9 mouse cellular contexts compared by ENCODE assay signal in genomic region chr19:28963113-28963512, GRCm38 (mm10). TPM values are rescaled to one million over a fixed set of nuclear protein-coding genes. Genes with fewer than 3 reads are reported as not detected.
A peak's percentile ranks its signal among the peaks of the same experiment; 100 is the strongest.
DNase-seq lines count a peak whose midpoint lies in the region; ATAC-seq and TF ChIP-seq lines count a peak whose summit lies in the region.
"Had no signal": no experiment of that assay in that cellular context is flagged by ENCODE, and none has a peak within 500 bp of the region (broad histone marks: within the 10 kb centered on the region; RNA-seq: fewer than 3 reads in every experiment).

No protein-coding gene starts in this region.

- peaks cover 9% of the 10 kb centered on the region for H3K4me1 ChIP-seq in testis, adult 2 months (ENCODE audit: control insufficient read depth, insufficient read depth, low read length)
- H3K4me1 ChIP-seq in liver, embryonic 12.5 days: peaks cover 10% of the 10 kb centered on the region
- peaks cover 10% of the 10 kb centered on the region for H3K4me1 ChIP-seq in stomach, embryonic 16.5 days (ENCODE audit: control insufficient read depth, insufficient read depth, low read length)

- DNase-seq in cerebellum, adult 9-10 months: peak; percentile 39
- DNase-seq in cerebellum, postnatal 4 days (ENCODE audit: low spot score in 2 of 2): no peak
- no peak for DNase-seq in testis, postnatal 10 days (ENCODE audit: low spot score)
- DNase-seq in cerebellum, adult 8-10 months: no peak
- no peak for DNase-seq in T-cell, adult 2 months (ENCODE audit: low spot score)

- H3K4me3 ChIP-seq in testis, adult 2 months (ENCODE audit: control insufficient read depth, low read depth, low read length): peak overlapping the region; percentile 93; the same call in 1 of the 2 replicates
- no peak overlapping the region for H3K4me3 ChIP-seq in liver, embryonic 12.5 days
- H3K4me3 ChIP-seq in stomach, embryonic 16.5 days (replicated peaks; ENCODE audit: low read length): peak overlapping the region; percentile 86; the same call in 1 of the 2 replicates

- no peak for TF ChIP-seq CTCF in testis, adult 2 months (IDR thresholded peaks at IDR 0.05; ENCODE audit: control insufficient read depth, insufficient read depth, insufficient replicate concordance, low read depth, low read length)

- ATAC-seq in liver, embryonic 12.5 days: no peak
- no peak for ATAC-seq in stomach, embryonic 16.5 days (ENCODE audit: insufficient read depth, low FRiP score)

- H3K36me3 ChIP-seq in testis, adult 2 months (ENCODE audit: control insufficient read depth, insufficient read depth, low read length): no peaks in the 10 kb centered on the region
- H3K36me3 ChIP-seq in liver, embryonic 12.5 days: no peaks in the 10 kb centered on the region
- H3K36me3 ChIP-seq in stomach, embryonic 16.5 days (ENCODE audit: control insufficient read depth, insufficient read depth, low read length): no peaks in the 10 kb centered on the region

- no peaks in the 10 kb centered on the region for H3K9me3 ChIP-seq in liver, embryonic 12.5 days (replicated peaks)
- no peaks in the 10 kb centered on the region for H3K9me3 ChIP-seq in stomach, embryonic 16.5 days (replicated peaks; ENCODE audit: control insufficient read depth, low read length)

- H3K27ac ChIP-seq in testis, adult 2 months (ENCODE audit: control insufficient read depth, insufficient read depth, low read depth, low read length): no peak overlapping the region
- H3K27ac ChIP-seq in liver, embryonic 12.5 days: no peak overlapping the region
- H3K27ac ChIP-seq in stomach, embryonic 16.5 days (ENCODE audit: low read length): no peak overlapping the region

- H3K4me2 ChIP-seq in liver, embryonic 12.5 days: peak overlapping the region; percentile 97
- H3K4me2 ChIP-seq in stomach, embryonic 16.5 days (ENCODE audit: low read depth, low read length): peak overlapping the region; percentile 94

- no peaks in the 10 kb centered on the region for H3K27me3 ChIP-seq in testis, adult 2 months (ENCODE audit: control insufficient read depth, insufficient read depth, low read length)
- peaks cover 29% of the 10 kb centered on the region; the same call in 1 of the 2 replicates for H3K27me3 ChIP-seq in liver, embryonic 12.5 days (replicated peaks)
- H3K27me3 ChIP-seq in stomach, embryonic 16.5 days (ENCODE audit: control insufficient read depth, insufficient read depth, low read length): no peaks in the 10 kb centered on the region

- 40% methylated on average over 3 of the region's 3 CpGs for WGBS in liver, embryonic 12.5 days (ENCODE audit: insufficient replicate concordance)
- WGBS in stomach, embryonic 16.5 days: 48% methylated on average over 3 of the region's 3 CpGs

- no peak for TF ChIP-seq POLR2A in testis, adult 2 months (IDR thresholded peaks at IDR 0.05; ENCODE audit: control insufficient read depth, low read depth, low read length)

- H3K9ac ChIP-seq in liver, embryonic 12.5 days: no peak overlapping the region
- no peak overlapping the region; the same call in 1 of the 2 replicates for H3K9ac ChIP-seq in stomach, embryonic 16.5 days (ENCODE audit: low read length)

RNA-seq across cellular contexts. Expression of gene Plpp6, which starts 0.6 kb away (rescaled TPM):
- polyA plus RNA-seq in testis, adult 2 months (2012; rRNA removed): 29.3 and 30.2 TPM in 2 replicates
- 2.7 and 3.1 TPM in 2 replicates for polyA plus RNA-seq in liver, embryonic 12.5 days (2016; fragmentation: Nextera tagmentation; extraction: Ambion mirVana)
- polyA plus RNA-seq in stomach, embryonic 16.5 days (2015; fragmentation: Nextera tagmentation; extraction: Ambion mirVana): 7.6 TPM in 2 replicates

RNA-seq across cellular contexts. Expression of gene 4430402I18Rik, which starts 4.5 kb away (rescaled TPM):
- 190 and 233 TPM in 2 replicates for polyA plus RNA-seq in testis, adult 2 months (2012; rRNA removed)
- polyA plus RNA-seq in liver, embryonic 12.5 days (2016; fragmentation: Nextera tagmentation; extraction: Ambion mirVana): 0.85 and 1.0 TPM in 2 replicates
- polyA plus RNA-seq in stomach, embryonic 16.5 days (2015; fragmentation: Nextera tagmentation; extraction: Ambion mirVana): 0.54 and 0.74 TPM in 2 replicates
- polyA plus RNA-seq: erythroblast, embryonic 14.5 days had no signal

RNA-seq across cellular contexts. Expression of gene Cdc37l1, which starts 27.0 kb away (rescaled TPM):
- polyA plus RNA-seq in testis, adult 2 months (2012; rRNA removed): 19.9 and 26.8 TPM in 2 replicates
- polyA plus RNA-seq in liver, embryonic 12.5 days (2016; fragmentation: Nextera tagmentation; extraction: Ambion mirVana): 17.8 and 18.1 TPM in 2 replicates
- 34.8 and 38.4 TPM in 2 replicates for polyA plus RNA-seq in stomach, embryonic 16.5 days (2015; fragmentation: Nextera tagmentation; extraction: Ambion mirVana)

Comparison
In these comparisons a context has a peak if more than half of its experiments do, and no peak if none do; other contexts are left out.
1. RNA of gene 4430402I18Rik, which starts 4.5 kb away (polyA plus RNA-seq): 190 to 233 TPM in testis, adult 2 months; 0.85 to 1.0 TPM in liver, embryonic 12.5 days and 0.54 to 0.74 TPM in stomach, embryonic 16.5 days; every median in the first group is over 10 times any median in the second.